Mouse (Mus musculus): ENCODE results near the gene Vps72.

- TF ChIP-seq HCFC1 (IDR thresholded peaks at IDR 0.05; ENCODE audit: borderline replicate concordance, insufficient read depth, low read length) (no peak), ZNF384 (IDR thresholded peaks at IDR 0.05; ENCODE audit: low read depth, low read length) (no peak), MAFK (IDR thresholded peaks at IDR 0.05; ENCODE audit: insufficient read depth, low read depth, low read length) (no peak), CHD2 (IDR thresholded peaks at IDR 0.05; ENCODE audit: low read depth, low read length) (no peak)
Measured at GRCm38 (mm10) chr3:95159511-95159986, 48.7 kb downstream of the Vps72 start.
